Mouse (Mus musculus) stomach, embryonic 15.5 days (tissue): ENCODE measurements at regions not wholly inside any gene's neighbourhood (a gene's known extent, or its start where the extent isn't known, plus 50 kb on each side); places are given as distances from the start of the nearest gene placed in this dataset.

ENCODE experiments used
- ATAC-seq: fragments of 200-750 bp; cut with Nextera tagmentation; 2 replicates; pipeline ENCODE4 v1.8.0; 2017; ENCODE audit warnings: low read depth, moderate number of reproducible peaks, moderate TSS enrichment; ENCODE audit not compliant: insufficient read depth, low FRiP score
- H3K27ac ChIP-seq: fragments of 300-500 bp; sonication (generic); 2 replicates; pipeline ENCODE4 v1.5.1; 2015; ENCODE audit warnings: mild to moderate bottlenecking, inconsistent platforms
- H3K27me3 ChIP-seq: fragments of 300-500 bp; sonication (generic); replicated peaks from 2 replicates; pipeline ENCODE4 v1.6.1; 2015; ENCODE audit warnings: inconsistent platforms
- H3K36me3 ChIP-seq: fragments of 300-500 bp; sonication (generic); 2 replicates; pipeline ENCODE4 v1.6.1; 2015; ENCODE audit warnings: inconsistent platforms
- H3K4me1 ChIP-seq: fragments of 300-500 bp; sonication (generic); 2 replicates; pipeline ENCODE4 v1.6.1; 2015; ENCODE audit warnings: inconsistent platforms
- H3K4me2 ChIP-seq: fragments of 300-500 bp; sonication (generic); 2 replicates; pipeline ENCODE4 v1.6.1; 2015; ENCODE audit warnings: mild to moderate bottlenecking, inconsistent platforms
- H3K4me3 ChIP-seq: fragments of 300-500 bp; sonication (generic); replicated peaks from 2 replicates; pipeline ENCODE4 v1.5.1; 2015; ENCODE audit warnings: inconsistent platforms
- H3K9ac ChIP-seq: fragments of 300-500 bp; sonication (generic); 2 replicates; pipeline ENCODE4 v1.6.1; 2015; ENCODE audit warnings: inconsistent platforms
- H3K9me3 ChIP-seq: fragments of 300-500 bp; sonication (generic); 2 replicates; pipeline ENCODE4 v1.6.1; 2016; ENCODE audit warnings: inconsistent platforms
- WGBS: fragments of 180-500 bp; shearing (Covaris S2); methylation state at CpG from one replicate; pipeline ENCODE4 v1.1.7; 2015; 5-methylcytosine and 5-hydroxymethylcytosine counted together

- Histone ChIP-seq H3K4me1 (0 out of 2 replicates have a peak, but pooled peaks cover 4% of the 10 kb centered on the region), H3K27me3 (no peaks in the 10 kb centered on the region), H3K9me3 (no peaks in the 10 kb centered on the region), H3K36me3 (no peaks in the 10 kb centered on the region), H3K4me3 (no peak overlapping the region), H3K27ac (no peak overlapping the region), H3K4me2 (no peak overlapping the region), H3K9ac (no peak overlapping the region)
- 55% methylated on average over 12 of the region's 12 CpGs for WGBS
- no peak for ATAC-seq
Observed at GRCm38 (mm10) chr7:36150871-36151560, 348.2 kb upstream of the Zfp507 start.

- no peaks in the 10 kb centered on the region for H3K36me3 ChIP-seq
- 39% methylated on average over 5 of the region's 5 CpGs for WGBS
- peak; percentile 54; the same call in 1 of the 2 replicates for ATAC-seq
Observed at GRCm38 (mm10) chr7:36136571-36136970, 333.8 kb upstream of the Zfp507 start.

GRCm38 (mm10) chr7:36134557-36134956 is 331.8 kb upstream of the Zfp507 start:
- 40% methylated on average over 4 of the region's 4 CpGs for WGBS
- Histone ChIP-seq H3K36me3 (no peaks in the 10 kb centered on the region), H3K4me3 (no peak overlapping the region), H3K4me2 (no peak overlapping the region), H3K27me3 (no peaks in the 10 kb centered on the region), H3K9me3 (no peaks in the 10 kb centered on the region), H3K27ac (no peak overlapping the region), H3K4me1 (peaks cover 10% of the 10 kb centered on the region; the same call in 1 of the 2 replicates), H3K9ac (no peak overlapping the region)
- ATAC-seq, result no peak

More at GRCm38 (mm10) chr7:36136571-36136970, 333.8 kb upstream of the Zfp507 start:
- H3K27me3 ChIP-seq, result no peaks in the 10 kb centered on the region
- H3K9ac ChIP-seq, result no peak overlapping the region
- no peak overlapping the region for H3K4me3 ChIP-seq
- peaks cover 10% of the 10 kb centered on the region; the same call in 1 of the 2 replicates for H3K4me1 ChIP-seq
- H3K27ac ChIP-seq, result no peak overlapping the region
- H3K4me2 ChIP-seq, result no peak overlapping the region
- H3K9me3 ChIP-seq, result no peaks in the 10 kb centered on the region

- no peak overlapping the region for H3K4me3 ChIP-seq
- 7% methylated on average over 8 of the region's 8 CpGs for WGBS
- ATAC-seq, result peak; percentile 72
- H3K27me3 ChIP-seq, result no peaks in the 10 kb centered on the region
- H3K9me3 ChIP-seq, result no peaks in the 10 kb centered on the region
- H3K4me2 ChIP-seq, result 0 out of 2 replicates have a peak overlapping the region, but pooled peaks have one; percentile 23
- no peak overlapping the region for H3K9ac ChIP-seq
- H3K4me1 ChIP-seq, result peaks cover 10% of the 10 kb centered on the region; the same call in 1 of the 2 replicates
- peak overlapping the region; percentile 74 for H3K27ac ChIP-seq
- no peaks in the 10 kb centered on the region for H3K36me3 ChIP-seq
Observed at GRCm38 (mm10) chr7:36133658-36134143, 330.9 kb upstream of the Zfp507 start.

GRCm38 (mm10) chr7:36133026-36133425 is 330.2 kb upstream of the Zfp507 start:
- Histone ChIP-seq H3K9me3 (no peaks in the 10 kb centered on the region), H3K27me3 (no peaks in the 10 kb centered on the region), H3K36me3 (no peaks in the 10 kb centered on the region), H3K9ac (no peak overlapping the region), H3K4me3 (no peak overlapping the region), H3K4me1 (peaks cover 10% of the 10 kb centered on the region; the same call in 1 of the 2 replicates), H3K4me2 (no peak overlapping the region), H3K27ac (no peak overlapping the region)
- no peak for ATAC-seq
- 58% methylated on average over 11 of the region's 11 CpGs for WGBS

GRCm38 (mm10) chr7:36132569-36132968 is 329.8 kb upstream of the Zfp507 start:
- Histone ChIP-seq H3K4me3 (no peak overlapping the region), H3K27me3 (no peaks in the 10 kb centered on the region), H3K36me3 (no peaks in the 10 kb centered on the region), H3K9ac (no peak overlapping the region), H3K27ac (no peak overlapping the region), H3K4me2 (no peak overlapping the region), H3K9me3 (no peaks in the 10 kb centered on the region), H3K4me1 (peaks cover 10% of the 10 kb centered on the region; the same call in 1 of the 2 replicates)
- no peak for ATAC-seq
- 64% methylated on average over 1 of the region's 1 CpGs for WGBS

- WGBS, result 80% methylated on average over 4 of the region's 4 CpGs
- Histone ChIP-seq H3K4me3 (no peak overlapping the region), H3K9ac (no peak overlapping the region), H3K27ac (no peak overlapping the region), H3K4me1 (no peaks in the 10 kb centered on the region), H3K36me3 (no peaks in the 10 kb centered on the region), H3K9me3 (no peaks in the 10 kb centered on the region), H3K27me3 (no peaks in the 10 kb centered on the region), H3K4me2 (no peak overlapping the region)
- no peak for ATAC-seq
Observed at GRCm38 (mm10) chr7:36097054-36097453, 294.3 kb upstream of the Zfp507 start.

- no peak overlapping the region for H3K4me2 ChIP-seq
- no peaks in the 10 kb centered on the region for H3K9me3 ChIP-seq
- H3K4me1 ChIP-seq, result peaks cover 9% of the 10 kb centered on the region; the same call in 1 of the 2 replicates
- 35% methylated on average over 20 of the region's 20 CpGs for WGBS
- H3K27me3 ChIP-seq, result no peaks in the 10 kb centered on the region
- H3K36me3 ChIP-seq, result no peaks in the 10 kb centered on the region
- H3K9ac ChIP-seq, result no peak overlapping the region
- peak overlapping the region; percentile 42; the same call in 1 of the 2 replicates for H3K27ac ChIP-seq
- H3K4me3 ChIP-seq, result no peak overlapping the region
- ATAC-seq, result peak; percentile 60; the same call in 1 of the 2 replicates
Observed at GRCm38 (mm10) chr7:36095258-36096130, 292.7 kb upstream of the Zfp507 start.

GRCm38 (mm10) chr7:36091132-36091531 is 288.3 kb upstream of the Zfp507 start:
- Histone ChIP-seq H3K36me3 (no peaks in the 10 kb centered on the region), H3K27ac (no peak overlapping the region), H3K9me3 (no peaks in the 10 kb centered on the region), H3K9ac (no peak overlapping the region), H3K4me2 (no peak overlapping the region), H3K4me1 (peaks cover 12% of the 10 kb centered on the region; the same call in 1 of the 2 replicates), H3K4me3 (no peak overlapping the region), H3K27me3 (no peaks in the 10 kb centered on the region)
- WGBS, result 48% methylated on average over 9 of the region's 9 CpGs
- no peak for ATAC-seq

GRCm38 (mm10) chr7:36090291-36091123 is 287.7 kb upstream of the Zfp507 start:
- Histone ChIP-seq H3K4me3 (no peak overlapping the region), H3K27ac (no peak overlapping the region), H3K9me3 (no peaks in the 10 kb centered on the region), H3K4me2 (peak overlapping the region; percentile 8; the same call in 1 of the 2 replicates), H3K27me3 (no peaks in the 10 kb centered on the region), H3K9ac (no peak overlapping the region), H3K36me3 (no peaks in the 10 kb centered on the region), H3K4me1 (peaks cover 12% of the 10 kb centered on the region; the same call in 1 of the 2 replicates)
- 0 out of 2 replicates have a peak, but pooled peaks have one; percentile 13 for ATAC-seq
- 21% methylated on average over 22 of the region's 22 CpGs for WGBS

- WGBS, result 86% methylated on average over 6 of the region's 6 CpGs
- Histone ChIP-seq H3K4me1 (peaks cover 12% of the 10 kb centered on the region; the same call in 1 of the 2 replicates), H3K9ac (no peak overlapping the region), H3K27me3 (no peaks in the 10 kb centered on the region), H3K9me3 (no peaks in the 10 kb centered on the region), H3K27ac (no peak overlapping the region), H3K4me2 (no peak overlapping the region), H3K4me3 (no peak overlapping the region), H3K36me3 (no peaks in the 10 kb centered on the region)
- no peak for ATAC-seq
Observed at GRCm38 (mm10) chr7:36087598-36087997, 284.8 kb upstream of the Zfp507 start.
